Mouse (Mus musculus) heart, adult 8-10 months (tissue): Measurements from ENCODE around the gene Lsmem1. TPM values are rescaled to one million over a fixed set of nuclear protein-coding genes. Genes with fewer than 3 reads are reported as not detected.
A peak's percentile ranks its signal among the peaks of the same experiment; 100 is the strongest.
"Not testable (repeated sequence)": the region's sequence is repeated elsewhere in the genome, so short reads cannot be mapped to it uniquely, and the experiment has no call there.

Experiments
- DNase-seq: peaks from one replicate; pipeline ENCODE4 v3.0.0; 2022; ENCODE audit warnings: low spot score
- total RNA-seq, 4 experiments: library from RNA; stranded (reverse); gene quantifications; 2 replicates each; pipeline ENCODE4 v1.2.4; 2022

Lsmem1 gene
- total RNA-seq, 4 experiments from 2014 or later, result 54.6 to 69.7 (median 59.4) TPM

DNA sequence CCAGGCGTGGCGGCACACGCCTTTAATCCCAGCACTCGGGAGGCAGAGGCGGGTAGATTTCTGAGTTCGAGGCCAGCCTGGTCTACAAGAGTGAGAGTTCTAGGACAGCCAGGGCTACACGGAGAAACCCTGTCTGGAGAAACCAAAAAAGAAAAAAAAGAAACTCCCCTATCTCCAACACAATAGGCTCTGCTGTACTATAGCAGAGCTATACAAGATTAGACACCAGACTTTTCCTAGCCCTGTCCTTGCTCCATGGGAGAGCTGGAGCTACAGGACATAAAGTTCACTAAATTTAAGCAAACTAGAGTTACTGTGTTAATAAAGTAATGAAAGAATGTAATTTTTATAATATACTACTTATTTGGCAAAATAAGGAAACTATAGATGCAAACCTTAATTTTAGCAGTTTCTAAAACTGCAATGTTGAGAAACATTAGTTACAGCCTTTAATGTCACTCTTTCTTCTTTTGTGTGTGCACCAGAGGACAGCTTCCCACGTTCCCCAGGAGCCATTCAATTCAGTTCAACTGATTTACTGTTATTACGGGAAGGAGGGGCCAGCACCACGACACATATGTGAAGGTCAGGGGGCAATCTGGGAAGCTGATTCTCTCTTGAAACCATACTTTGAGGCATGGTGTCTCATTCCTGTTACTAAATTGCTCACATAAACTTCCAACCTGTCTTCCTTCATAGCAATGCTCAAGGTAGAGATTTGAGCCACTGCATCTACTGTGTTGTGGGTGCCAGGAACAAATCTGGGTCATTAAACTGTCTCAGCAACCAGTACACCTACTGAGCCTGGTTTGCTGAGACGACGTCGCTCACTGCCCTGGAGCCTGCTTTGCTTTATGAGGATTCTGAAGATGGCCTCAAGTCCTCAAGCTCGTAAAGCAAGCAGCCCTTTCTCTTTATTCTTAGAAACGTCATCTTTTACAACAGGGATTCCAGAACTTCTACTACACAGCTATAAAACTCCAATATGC lies 15.9 kb upstream of the Lsmem1 start:
- DNase-seq, result no peak

DNA sequence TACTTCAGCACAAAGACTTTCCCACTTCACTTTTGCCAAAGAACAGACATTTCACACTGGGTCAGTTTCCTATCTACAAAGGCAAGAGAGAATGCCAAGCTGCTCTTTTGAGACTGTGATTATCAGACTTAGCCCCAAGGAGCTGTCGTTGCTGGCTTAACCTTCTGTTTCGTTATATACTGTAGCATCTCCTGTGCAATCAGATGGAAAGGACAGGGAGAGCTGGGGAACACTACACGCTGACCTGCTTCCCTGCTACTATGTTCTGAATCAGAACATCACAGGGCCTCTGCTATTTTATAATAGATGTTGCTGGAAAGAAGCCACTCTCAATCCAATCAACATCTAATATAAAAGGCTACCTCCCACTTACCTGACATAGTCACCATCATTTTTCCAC lies 9.8 kb upstream of the Lsmem1 start:
- no peak for DNase-seq

DNA sequence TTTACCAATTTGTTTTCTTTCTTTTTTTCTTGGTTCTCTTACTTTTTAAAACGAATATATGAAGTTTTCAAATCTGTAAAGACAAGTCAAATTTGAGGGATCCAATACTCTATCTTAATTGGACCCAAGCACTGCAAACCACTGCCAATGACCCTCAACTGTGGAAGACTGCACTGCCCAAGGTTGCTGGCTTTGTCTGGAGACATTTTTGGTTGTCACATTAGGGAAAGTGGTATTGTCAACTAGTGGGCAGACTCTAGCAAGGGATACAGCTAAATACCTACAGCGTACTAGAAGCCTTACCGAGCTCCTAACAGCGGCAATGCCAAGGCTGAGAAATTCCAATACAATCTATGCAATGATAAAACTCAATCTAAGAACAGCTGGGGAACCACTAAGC lies 8.6 kb upstream of the Lsmem1 start:
- no peak for DNase-seq

DNA sequence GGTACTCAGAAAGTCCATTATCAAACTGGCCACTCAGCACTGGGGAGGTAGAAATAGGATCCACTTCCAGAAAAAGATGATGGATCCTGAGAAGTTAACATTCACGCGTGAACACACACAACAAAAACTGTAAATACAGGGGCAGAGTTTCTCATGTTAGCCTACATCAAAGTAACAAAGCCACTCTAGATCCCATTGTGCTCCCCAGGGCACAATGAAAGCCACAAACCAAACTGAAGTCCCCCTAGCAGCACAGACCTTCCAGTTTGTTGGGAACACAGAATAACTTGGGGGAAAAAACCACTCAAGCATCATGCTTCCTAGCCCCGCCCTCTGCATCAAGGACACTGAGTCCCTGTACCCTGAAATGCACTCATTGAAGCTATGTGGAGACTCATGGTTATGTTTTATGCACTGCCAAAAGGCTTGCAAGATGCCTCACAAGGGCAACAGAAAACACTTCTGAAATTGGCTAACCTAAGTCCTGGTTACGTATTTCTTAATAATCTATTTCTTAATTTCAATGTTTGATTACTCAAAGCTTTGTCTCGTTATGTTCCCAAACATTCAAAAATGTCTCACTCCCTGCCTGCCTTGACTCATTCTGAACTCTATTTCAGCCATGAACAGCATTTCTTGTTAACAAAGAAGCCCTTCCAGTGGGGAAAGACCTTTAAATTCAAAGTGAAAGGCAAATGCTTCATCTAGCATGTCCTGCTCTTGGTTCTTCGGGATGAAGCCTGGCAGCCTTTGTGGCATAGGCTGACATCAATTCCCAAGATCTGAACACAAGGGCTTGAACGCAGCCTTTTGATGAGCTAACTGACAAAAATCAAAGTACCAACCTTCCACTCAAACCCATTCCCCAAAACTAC lies 3.1 kb upstream of the Lsmem1 start:
- no peak for DNase-seq

DNA sequence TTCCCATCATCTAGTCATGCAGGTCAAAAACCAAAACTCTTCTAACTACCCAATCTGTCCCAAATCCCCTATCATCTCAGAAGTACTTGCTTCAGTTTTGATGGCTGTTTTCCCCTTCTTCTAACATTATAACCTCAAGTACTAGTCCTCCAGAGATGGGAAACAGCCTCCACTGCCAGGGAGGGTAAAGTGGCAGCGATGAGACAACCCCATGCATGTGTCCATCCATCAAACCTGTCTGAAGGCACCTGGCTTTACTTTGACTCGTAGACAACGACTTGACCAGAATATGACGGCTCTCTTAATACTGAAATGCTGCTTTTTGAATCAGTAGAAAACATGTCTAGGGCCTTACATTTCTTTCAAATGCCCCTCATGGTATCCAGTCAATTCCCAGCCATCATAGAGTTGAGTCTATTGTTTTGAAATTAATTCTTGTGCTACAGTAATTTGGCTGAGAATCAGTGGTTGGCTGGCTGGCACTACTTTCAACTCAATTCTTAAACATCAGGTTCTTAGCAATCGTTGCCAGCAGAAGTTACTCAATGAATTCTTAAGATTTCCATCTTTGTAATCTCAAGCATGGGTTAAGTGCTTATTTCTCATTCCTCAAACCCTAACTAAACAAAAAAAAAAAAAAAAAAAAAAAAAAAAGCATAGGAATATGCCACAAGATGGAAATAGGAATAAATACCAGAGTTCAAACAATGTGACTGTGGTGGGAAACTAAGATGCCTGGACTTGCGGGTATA lies 1.4 kb upstream of the Lsmem1 start:
- no peak for DNase-seq

DNA sequence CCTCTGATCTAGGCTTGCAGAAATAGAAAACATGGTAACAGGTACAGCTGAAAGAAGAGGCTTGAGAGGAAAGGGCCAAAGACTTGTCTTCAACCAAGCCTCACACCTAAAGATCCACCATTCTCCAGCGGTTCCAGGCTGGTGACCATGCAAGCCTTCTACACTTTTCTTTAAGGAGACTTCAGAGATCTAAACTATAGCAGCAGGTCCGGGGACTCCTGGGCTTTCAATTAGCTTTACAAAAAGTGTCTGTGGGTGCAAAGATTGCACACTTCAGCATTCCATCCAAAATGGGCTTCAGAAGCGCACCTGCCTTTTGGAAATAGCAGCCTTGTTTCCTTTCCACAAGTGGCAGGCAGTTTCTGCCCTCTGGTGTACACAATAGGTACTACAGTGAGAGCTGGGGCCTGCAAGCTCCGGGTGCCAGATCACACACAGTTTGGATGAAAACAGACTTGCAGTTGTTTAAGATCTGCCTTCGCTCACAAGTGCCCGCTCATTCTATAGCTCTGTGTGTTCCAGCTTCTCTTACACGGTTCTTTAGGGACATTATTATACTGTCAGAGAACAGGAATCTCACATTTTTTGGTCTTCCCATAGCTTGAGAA lies 609 bp upstream of the Lsmem1 start:
- DNase-seq, result peak; percentile 75

DNA sequence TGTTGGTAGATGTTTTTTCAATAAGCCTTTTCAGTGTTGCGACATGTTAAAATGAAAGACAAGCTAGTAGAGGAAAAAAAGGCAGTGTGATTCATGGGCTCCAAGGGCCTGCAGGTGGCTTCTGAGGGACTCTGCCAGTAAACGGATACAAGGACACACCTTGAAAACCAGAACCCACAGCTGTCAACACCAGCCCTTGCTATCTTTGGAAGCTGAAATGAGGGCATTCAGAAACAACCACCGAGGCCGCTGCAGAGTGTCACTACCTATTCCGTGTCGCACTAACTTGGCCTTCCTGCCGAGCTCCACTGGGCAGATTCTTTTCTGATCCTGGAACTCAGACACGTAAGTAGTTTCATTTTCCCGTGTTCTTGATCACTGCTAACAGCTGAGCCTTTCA lies 863 bp downstream of the Lsmem1 start:
- peak; percentile 36 for DNase-seq

DNA sequence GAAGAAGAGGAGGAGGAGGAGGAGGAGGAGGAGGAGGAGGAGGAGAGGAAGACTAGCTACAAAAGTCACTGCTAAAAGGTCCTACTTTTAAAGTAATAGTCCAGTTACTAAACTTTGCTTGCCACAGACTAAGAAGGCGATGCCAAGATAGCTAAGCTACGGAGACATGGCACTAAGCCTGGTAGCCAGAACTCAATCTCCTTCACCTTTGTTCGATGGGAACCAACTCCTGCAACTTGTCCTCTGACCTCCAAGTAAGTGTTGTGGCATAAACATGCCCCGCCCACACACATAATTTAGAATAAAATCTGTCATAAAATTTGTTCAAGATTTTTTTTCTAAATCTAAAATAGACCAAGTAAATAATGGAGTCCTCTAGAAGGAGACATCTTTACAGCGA lies 1.3 kb downstream of the Lsmem1 start:
- no peak for DNase-seq

DNA sequence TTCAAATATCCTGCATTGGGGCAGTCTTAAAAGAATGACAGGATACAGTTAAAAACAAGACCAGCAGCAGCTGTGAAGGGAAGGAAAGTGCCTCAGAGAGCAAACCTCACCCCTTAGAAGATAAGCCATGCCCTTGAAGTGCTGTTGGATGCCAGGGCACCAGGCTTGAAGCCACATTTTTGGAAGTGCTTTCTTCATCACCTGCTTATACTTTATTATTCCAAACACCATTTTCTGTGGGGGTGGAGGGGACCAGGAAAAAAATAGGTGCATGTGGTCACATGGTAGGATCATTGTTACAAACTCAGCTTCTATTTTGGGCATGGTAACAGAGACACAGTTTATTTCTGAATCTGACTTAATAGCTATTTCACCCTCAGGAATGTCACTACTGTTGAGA lies 1.8 kb downstream of the Lsmem1 start:
- peak; percentile 44 for DNase-seq

DNA sequence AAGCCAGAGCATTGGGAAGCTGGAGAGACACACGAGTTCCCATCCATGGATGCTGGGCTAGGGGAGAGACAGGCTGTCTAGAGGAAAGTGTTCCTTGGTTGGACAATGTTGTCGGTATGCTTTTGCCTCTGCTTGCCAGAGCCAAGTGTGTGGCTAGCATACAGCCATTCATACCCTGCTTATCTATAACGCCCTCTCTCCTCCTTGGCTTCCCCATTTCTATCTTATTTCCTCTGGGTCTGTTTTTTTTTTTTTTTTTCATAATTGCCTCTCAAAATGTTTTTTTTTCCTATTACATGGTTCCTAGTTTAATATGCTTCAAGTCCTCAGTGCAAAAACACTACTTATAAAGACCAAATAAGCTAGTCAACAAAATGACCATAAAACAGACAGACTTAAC lies 13.8 kb downstream of the Lsmem1 start:
- DNase-seq, result no peak

DNA sequence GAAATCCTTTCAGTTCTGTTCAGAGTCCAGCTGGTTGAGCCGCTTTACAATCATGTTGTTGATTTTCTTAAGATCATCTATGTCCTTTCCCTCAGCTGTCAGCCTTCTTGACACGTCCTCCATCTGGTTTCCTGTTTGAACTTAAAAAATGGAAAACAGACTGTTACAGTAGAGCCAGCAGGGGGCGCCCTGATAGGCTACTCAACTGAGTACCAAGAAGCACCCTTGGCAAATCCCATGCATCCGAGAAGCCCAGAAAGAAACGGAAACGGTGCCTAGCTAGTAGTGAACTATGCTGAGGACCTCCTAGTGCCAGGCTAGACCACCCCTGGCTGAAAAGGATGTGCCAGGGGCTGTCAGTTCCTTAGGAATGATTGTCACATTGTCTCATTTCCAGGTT lies 22.2 kb downstream of the Lsmem1 start:
- DNase-seq, result no peak

DNA sequence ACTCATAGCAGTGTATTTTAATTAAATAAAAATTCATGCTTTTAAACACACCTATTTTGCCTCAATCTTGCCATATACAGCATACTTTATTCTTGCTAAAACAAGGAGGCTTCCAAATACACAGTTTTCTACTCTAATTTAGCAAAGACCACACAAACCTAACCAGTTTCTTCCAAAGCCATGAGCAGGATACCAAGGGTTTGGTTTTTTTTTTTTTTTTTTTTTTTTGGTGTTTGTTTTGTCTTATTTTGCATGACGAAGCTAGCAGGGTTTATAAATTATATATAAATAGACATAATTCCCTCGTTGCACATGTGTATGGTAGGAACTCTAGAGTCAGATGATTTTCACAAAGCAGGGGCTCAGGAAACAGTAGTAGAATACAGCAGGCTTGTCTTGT lies 23.1 kb downstream of the Lsmem1 start:
- DNase-seq, result no peak

DNA sequence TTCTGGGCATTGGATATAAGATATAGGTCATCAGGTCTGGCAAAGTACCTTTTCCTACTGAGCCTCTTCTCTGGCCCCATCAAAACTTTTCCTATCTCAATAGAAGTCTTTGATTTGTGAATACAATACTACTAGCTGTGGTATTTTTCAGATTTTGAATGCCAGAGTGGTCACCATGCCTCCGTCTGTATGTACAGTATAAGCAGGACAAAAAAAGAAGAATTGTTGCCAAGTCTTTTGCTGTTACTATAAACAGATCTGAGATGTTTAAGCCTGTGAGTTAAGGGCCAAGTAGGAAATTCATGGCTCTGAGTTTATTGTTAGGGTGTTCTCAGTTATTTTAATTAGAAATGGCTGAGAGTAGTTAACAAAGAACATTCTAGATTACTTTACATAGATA lies 24.1 kb downstream of the Lsmem1 start:
- not testable (repeated sequence) for DNase-seq

DNA sequence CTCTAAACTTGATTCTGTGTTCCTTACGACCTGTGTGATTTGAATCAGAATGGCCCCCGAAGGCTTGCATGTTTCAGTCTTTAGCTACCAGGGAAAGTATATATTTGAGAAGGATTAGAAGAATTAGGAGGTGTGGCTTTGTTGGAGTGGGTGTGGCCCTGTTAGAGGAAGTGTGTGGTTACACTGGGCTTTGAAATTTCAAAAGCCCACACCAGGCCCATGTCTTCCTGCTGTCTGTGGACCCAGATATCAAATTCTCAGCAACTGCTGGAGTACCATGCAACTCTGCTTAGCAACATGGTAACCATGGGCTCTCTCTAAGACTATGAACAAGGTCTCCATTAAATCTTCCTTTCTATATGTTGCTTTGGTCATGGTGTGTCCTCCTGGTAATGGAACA lies 27.7 kb downstream of the Lsmem1 start:
- DNase-seq, result no peak

DNA sequence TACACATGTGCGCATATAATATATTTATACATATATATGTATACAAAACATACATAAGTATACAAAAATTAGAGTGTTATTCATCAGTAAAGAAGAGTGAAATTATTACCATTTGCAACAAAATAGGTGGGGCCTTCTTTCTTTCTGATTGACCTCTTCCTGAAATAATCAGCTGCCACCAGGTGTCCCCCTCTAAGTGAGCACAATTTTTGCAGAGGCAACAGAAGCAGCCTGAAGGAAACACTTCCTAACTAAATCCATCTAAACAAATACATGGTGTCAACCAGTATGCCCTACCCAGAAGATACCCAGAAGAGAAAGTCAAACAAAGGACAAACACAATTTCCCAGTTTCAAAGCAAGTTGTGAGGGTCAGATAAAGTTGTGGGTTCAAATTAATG lies 29.6 kb downstream of the Lsmem1 start:
- DNase-seq, result no peak

DNA sequence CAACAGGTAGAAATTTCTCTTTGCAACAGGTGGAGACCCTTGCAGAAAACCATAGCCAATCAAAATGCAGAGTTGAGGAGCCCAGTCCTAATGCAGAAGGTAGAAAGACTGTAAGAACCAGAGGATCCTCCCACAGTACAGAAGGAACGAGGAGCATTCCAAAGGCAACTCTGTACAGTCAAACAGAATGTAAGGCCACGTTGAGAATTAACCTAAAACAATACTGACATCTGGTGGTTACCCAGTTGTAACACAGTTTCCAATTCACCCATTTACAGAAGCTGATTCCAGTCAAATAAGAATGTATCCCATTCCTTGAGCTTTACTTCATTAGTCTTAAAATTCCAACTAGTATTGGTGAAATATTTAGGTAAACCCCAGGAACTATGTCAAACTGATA lies 34.7 kb downstream of the Lsmem1 start:
- DNase-seq, result peak; percentile 21

DNA sequence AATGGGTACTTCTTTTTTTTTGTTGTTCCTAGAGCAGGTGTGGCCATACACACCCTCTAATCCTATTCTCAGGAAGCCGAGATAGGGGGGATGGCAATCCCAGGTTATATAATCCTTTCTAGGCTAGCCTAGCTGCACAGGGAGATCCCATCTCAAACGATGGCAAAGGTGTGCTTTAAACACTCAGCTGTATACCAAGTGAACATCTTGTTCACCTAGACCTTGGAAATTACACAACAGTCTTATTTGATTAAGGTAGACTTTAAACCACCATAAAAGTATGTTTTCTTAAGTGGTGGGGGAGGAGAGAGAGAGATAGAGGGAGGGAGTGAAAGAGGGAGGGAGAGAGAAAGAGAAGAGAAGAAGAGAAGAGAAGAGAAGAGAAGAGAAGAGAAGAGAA lies 38.5 kb downstream of the Lsmem1 start:
- DNase-seq, result no peak

DNA sequence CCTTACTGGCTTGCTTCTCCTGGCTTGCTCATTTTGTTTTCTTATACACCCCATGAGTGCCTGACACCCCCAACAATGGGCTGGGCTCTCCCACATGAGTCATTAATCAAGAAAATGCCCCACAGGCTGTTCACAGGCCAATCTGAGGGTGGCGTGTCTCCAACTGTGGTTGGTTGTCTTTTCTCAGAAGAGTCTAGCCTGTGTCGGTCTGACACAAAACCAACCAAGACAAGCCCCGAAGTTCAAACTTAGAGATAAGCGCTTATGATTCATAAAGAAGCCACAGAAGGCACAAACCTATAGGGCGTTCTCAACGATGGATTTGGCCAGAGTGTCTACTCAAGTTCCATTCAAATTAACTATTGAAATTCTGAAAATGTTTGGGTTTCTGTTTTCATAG lies 45.1 kb downstream of the Lsmem1 start:
- DNase-seq, result no peak

DNA sequence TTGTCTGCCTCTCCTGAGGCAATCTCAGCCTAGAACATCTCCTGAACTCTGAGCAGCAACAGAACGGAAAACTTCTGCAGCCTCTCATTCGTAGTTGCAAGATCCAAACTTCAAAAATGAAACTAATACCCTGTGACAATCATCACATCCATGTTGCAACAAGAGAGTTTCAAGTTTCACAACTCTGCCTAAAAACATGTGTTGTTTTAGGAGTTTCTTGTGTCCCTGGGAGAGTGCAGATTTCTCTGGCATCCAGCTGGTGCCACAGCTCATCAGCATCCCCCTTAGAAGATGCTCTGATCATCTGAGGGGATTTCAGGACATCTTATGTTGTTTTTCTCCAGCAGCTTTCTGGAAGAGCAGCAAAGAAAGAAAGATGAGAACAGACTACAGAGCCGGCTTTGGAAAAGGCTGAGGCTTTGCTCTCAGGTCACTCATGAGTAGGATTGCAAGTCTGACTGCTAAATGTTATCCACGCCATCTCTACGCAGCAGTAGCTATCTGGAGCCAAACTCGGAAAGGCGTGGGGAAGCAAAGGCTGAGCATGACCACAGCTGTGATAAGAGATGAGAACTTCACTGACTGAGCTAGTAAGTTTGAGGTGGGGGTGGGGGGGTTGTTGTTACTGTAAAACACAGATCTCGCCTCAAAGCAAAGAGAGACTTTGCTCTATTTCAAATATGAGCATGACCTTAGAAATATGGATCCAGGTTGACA lies 46.8 kb downstream of the Lsmem1 start:
- no peak for DNase-seq

DNA sequence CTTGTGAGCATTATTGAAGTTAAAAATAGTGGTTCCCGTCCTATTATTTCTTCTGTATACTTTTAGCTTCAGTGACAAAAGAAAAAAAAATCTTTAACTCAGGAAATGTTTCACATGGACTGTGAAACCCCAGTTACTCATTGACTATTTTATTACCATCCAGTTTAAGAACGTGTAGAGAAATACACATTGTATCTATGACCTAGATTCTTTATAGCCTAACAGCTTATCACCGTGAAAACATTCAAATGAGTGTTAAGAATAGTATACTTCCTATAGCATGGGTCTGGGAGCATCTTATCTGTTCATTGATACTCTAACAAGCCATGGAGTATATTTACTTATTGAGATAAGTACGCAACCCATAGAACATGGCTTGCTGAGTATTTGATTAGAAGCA lies 52.0 kb downstream of the Lsmem1 start:
- no peak for DNase-seq

DNA sequence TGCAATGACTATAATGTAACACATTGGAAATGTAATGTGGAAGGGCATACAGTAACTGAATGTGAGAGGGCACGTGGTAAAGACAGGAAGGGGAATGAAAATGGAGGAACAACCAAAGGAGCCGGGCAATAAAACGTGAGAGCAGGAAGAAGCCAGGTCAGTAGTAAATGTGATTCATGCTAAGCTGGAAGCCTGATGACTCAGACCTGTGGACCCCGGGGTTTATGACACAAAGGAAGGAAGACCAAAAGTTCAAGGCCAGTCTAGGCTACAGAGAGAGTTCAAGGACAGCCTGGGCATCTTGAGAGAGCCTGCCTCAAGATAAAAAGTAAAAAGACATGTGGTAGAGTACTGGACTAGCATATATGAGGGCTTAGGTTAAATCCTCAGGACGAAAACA lies 52.8 kb downstream of the Lsmem1 start:
- no peak for DNase-seq
